Mouse (Mus musculus): ENCODE results near the gene Mapk12. TPM values are rescaled to one million over a fixed set of nuclear protein-coding genes. Genes with fewer than 3 reads are reported as not detected.

Mapk12 gene
- polyA plus RNA-seq, 2 experiments: 1.1 to 1.8 TPM

GRCm38 (mm10) chr15:89123595-89123994 is 16.9 kb downstream of the Mapk12 start:
- WGBS (ENCODE audit: insufficient replicate concordance): 45% methylated on average over 11 of the region's 11 CpGs
- peak overlapping the region; percentile 59 for H3K27ac ChIP-seq
- no peak for ATAC-seq (ENCODE audit: insufficient read depth)
- H3K9me3 ChIP-seq (ENCODE audit: control insufficient read depth, low read length): no peaks in the 10 kb centered on the region
- peaks cover 16 to 21% of the 10 kb centered on the region in 2 experiments for H3K4me1 ChIP-seq (replicated peaks; ENCODE audit: control insufficient read depth in 2 of 2, insufficient read depth in 2 of 2, low read length in 1 of 2)
- H3K36me3 ChIP-seq (replicated peaks; ENCODE audit: control insufficient read depth, insufficient read depth, low read depth): peaks cover 8% of the 10 kb centered on the region
- no peaks in the 10 kb centered on the region for H3K27me3 ChIP-seq (ENCODE audit: control insufficient read depth, insufficient read depth, low read length)
- H3K4me3 ChIP-seq (ENCODE audit: insufficient read depth in 1 of 2, low read depth in 2 of 2, low read length in 2 of 2): peak overlapping the region; percentile 90 to 95
- H3K9ac ChIP-seq (replicated peaks): peak overlapping the region; percentile 89
- peak overlapping the region; percentile 91 for H3K4me2 ChIP-seq (ENCODE audit: low read depth)
- DNase-seq (ENCODE audit: low read depth in 3 of 3, low spot score in 3 of 3): no peak
- TF ChIP-seq EP300 (IDR thresholded peaks at IDR 0.05; ENCODE audit: low read depth) (no peak), CTCF (IDR thresholded peaks at IDR 0.05; ENCODE audit: low read depth) (peak; percentile 56)

GRCm38 (mm10) chr15:89122649-89123366 is 17.7 kb downstream of the Mapk12 start, which contains the start of gene Tubgcp6:
Tubgcp6 (minus strand) TSS chr15:89123112.
- Histone ChIP-seq H3K9me3 (ENCODE audit: control insufficient read depth, low read length) (no peaks in the 10 kb centered on the region), H3K4me3 (ENCODE audit: insufficient read depth in 1 of 2, low read depth in 2 of 2, low read length in 2 of 2) (peak within 1 kb of the TSS; percentile 90 to 95), H3K27me3 (ENCODE audit: control insufficient read depth, insufficient read depth, low read length) (no peaks in the 10 kb centered on the region), H3K4me1 (replicated peaks; ENCODE audit: control insufficient read depth in 2 of 2, insufficient read depth in 2 of 2, low read length in 1 of 2) (peaks cover 13 to 21% of the 10 kb centered on the region in 2 experiments), H3K27ac (peak within 1 kb of the TSS; percentile 59), H3K9ac (replicated peaks) (peak within 1 kb of the TSS; percentile 89), H3K36me3 (replicated peaks; ENCODE audit: control insufficient read depth, insufficient read depth, low read depth) (peaks cover 11% of the 10 kb centered on the region), H3K4me2 (ENCODE audit: low read depth) (peak within 1 kb of the TSS; percentile 91)
- under 1% methylated on average over 47 of the region's 47 CpGs for WGBS (ENCODE audit: insufficient replicate concordance)
- ATAC-seq (ENCODE audit: insufficient read depth): peak; percentile 90
- DNase-seq (ENCODE audit: low read depth in 3 of 3, low spot score in 3 of 3): peak; percentile 91 to 93 (median 92)
- TF ChIP-seq EP300 (IDR thresholded peaks at IDR 0.05; ENCODE audit: low read depth) (no peak), CTCF (IDR thresholded peaks at IDR 0.05; ENCODE audit: low read depth) (0 out of 2 replicates have a peak, but pooled peaks have one; percentile 2)

- Histone ChIP-seq H3K4me2 (ENCODE audit: low read depth) (no peak overlapping the region), H3K27ac (no peak overlapping the region), H3K9me3 (ENCODE audit: control insufficient read depth, low read length) (no peaks in the 10 kb centered on the region), H3K4me1 (replicated peaks; ENCODE audit: control insufficient read depth in 2 of 2, insufficient read depth in 2 of 2, low read length in 1 of 2) (peaks cover 4 to 14% of the 10 kb centered on the region in 2 experiments; a peak in 3 of 4 replicates), H3K27me3 (ENCODE audit: control insufficient read depth, insufficient read depth, low read length) (no peaks in the 10 kb centered on the region), H3K36me3 (replicated peaks; ENCODE audit: control insufficient read depth, insufficient read depth, low read depth) (peaks cover 33% of the 10 kb centered on the region), H3K4me3 (ENCODE audit: insufficient read depth in 1 of 2, low read depth in 2 of 2, low read length in 2 of 2) (no peak overlapping the region), H3K9ac (replicated peaks) (no peak overlapping the region)
- DNase-seq (ENCODE audit: low read depth in 3 of 3, low spot score in 3 of 3) (no peak), ATAC-seq (ENCODE audit: insufficient read depth) (no peak)
- TF ChIP-seq EP300 (IDR thresholded peaks at IDR 0.05; ENCODE audit: low read depth) (no peak), CTCF (IDR thresholded peaks at IDR 0.05; ENCODE audit: low read depth) (peak; percentile 31; the same call in 1 of the 2 replicates)
These were observed 22.5 kb downstream of the Mapk12 start for GRCm38 (mm10) chr15:89118007-89118406.

- TF ChIP-seq CTCF (IDR thresholded peaks at IDR 0.05; ENCODE audit: low read depth): no peak
- TF ChIP-seq EP300 (IDR thresholded peaks at IDR 0.05; ENCODE audit: low read depth): no peak
- no peak overlapping the region for H3K9ac ChIP-seq (replicated peaks)
- 72% methylated on average over 9 of the region's 9 CpGs for WGBS (ENCODE audit: insufficient replicate concordance)
- ATAC-seq (ENCODE audit: insufficient read depth) (no peak), DNase-seq (ENCODE audit: low read depth in 3 of 3, low spot score in 3 of 3) (no peak)
- H3K4me1 ChIP-seq (replicated peaks; ENCODE audit: control insufficient read depth in 2 of 2, insufficient read depth in 2 of 2, low read length in 1 of 2): no peaks in the 10 kb centered on the region
- H3K36me3 ChIP-seq (replicated peaks; ENCODE audit: control insufficient read depth, insufficient read depth, low read depth): peaks cover 49% of the 10 kb centered on the region
- H3K27me3 ChIP-seq (ENCODE audit: control insufficient read depth, insufficient read depth, low read length): no peaks in the 10 kb centered on the region
- no peak overlapping the region for H3K4me2 ChIP-seq (ENCODE audit: low read depth)
- H3K4me3 ChIP-seq (ENCODE audit: insufficient read depth in 1 of 2, low read depth in 2 of 2, low read length in 2 of 2): no peak overlapping the region
- H3K27ac ChIP-seq: no peak overlapping the region
- no peaks in the 10 kb centered on the region for H3K9me3 ChIP-seq (ENCODE audit: control insufficient read depth, low read length)
These were observed 30.4 kb downstream of the Mapk12 start for GRCm38 (mm10) chr15:89110147-89110546.

- Histone ChIP-seq H3K27me3 (ENCODE audit: control insufficient read depth, insufficient read depth, low read length) (no peaks in the 10 kb centered on the region), H3K4me2 (ENCODE audit: low read depth) (no peak overlapping the region), H3K4me3 (ENCODE audit: insufficient read depth in 1 of 2, low read depth in 2 of 2, low read length in 2 of 2) (no peak overlapping the region), H3K9ac (replicated peaks) (no peak overlapping the region), H3K27ac (no peak overlapping the region), H3K4me1 (replicated peaks; ENCODE audit: control insufficient read depth in 2 of 2, insufficient read depth in 2 of 2, low read length in 1 of 2) (no peaks in the 10 kb centered on the region), H3K9me3 (ENCODE audit: control insufficient read depth, low read length) (no peaks in the 10 kb centered on the region), H3K36me3 (replicated peaks; ENCODE audit: control insufficient read depth, insufficient read depth, low read depth) (peaks cover 58% of the 10 kb centered on the region)
- ATAC-seq (ENCODE audit: insufficient read depth) (no peak), DNase-seq (ENCODE audit: low read depth in 3 of 3, low spot score in 3 of 3) (no peak)
- no peak for TF ChIP-seq EP300 (IDR thresholded peaks at IDR 0.05; ENCODE audit: low read depth)
- TF ChIP-seq CTCF (IDR thresholded peaks at IDR 0.05; ENCODE audit: low read depth): no peak
- WGBS (ENCODE audit: insufficient replicate concordance): 88% methylated on average over 1 of the region's 1 CpGs
These were observed 33.5 kb downstream of the Mapk12 start for GRCm38 (mm10) chr15:89106976-89107375.

All from liver, embryonic 14.5 days (tissue).